Mouse (Mus musculus) CD4-positive naive resting alpha-beta T cell, adult 76 days (primary cell): ENCODE results near the gene Nek5. TPM values are rescaled to one million over a fixed set of nuclear protein-coding genes. Genes with fewer than 3 reads are reported as not detected.

ENCODE experiments used
- total RNA-seq: library from RNA; stranded (reverse); gene quantifications from one replicate; pipeline ENCODE4 v1.2.4, GENCODE M21; 2023

The Nek5 gene
- not detected for total RNA-seq

GRCm38 (mm10) chr8:22124220-22125152 is at the start of gene Nek5:
Nek5 (minus strand) TSS chr8:22125053.

GRCm38 (mm10) chr8:22166080-22166603 is 41.3 kb upstream of the Nek5 start, which contains the start of gene Nek3:
Nek3 (minus strand) TSS chr8:22166435.

GRCm38 (mm10) chr8:22060446-22060889 is 64.4 kb downstream of the Nek5 start, which contains the start of gene Alg11:
Alg11 (plus strand) TSS chr8:22060721.

GRCm38 (mm10) chr8:22059821-22060445 is 64.9 kb downstream of the Nek5 start, which contains the start of gene Atp7b:
Atp7b (minus strand) TSS chr8:22060305.

Other genes with a start within 250 kb of the Nek5 start
- not detected for gene Defb9, start 239.6 kb downstream of the Nek5 start, total RNA-seq
- gene Defb11, start 218.6 kb downstream of the Nek5 start, total RNA-seq = not detected
- not detected for gene Defb15, start 192.3 kb downstream of the Nek5 start, total RNA-seq
- gene Defb35, start 186.7 kb downstream of the Nek5 start, total RNA-seq = not detected
- gene Defb13, start 178.3 kb downstream of the Nek5 start, total RNA-seq = not detected
- not detected for gene Fam90a1a, start 166.3 kb downstream of the Nek5 start, total RNA-seq
- not detected for gene Ccdc70, start 155.3 kb downstream of the Nek5 start, total RNA-seq
- 0.23 TPM for gene Atp7b, start 64.7 kb downstream of the Nek5 start, total RNA-seq
- 21.7 TPM for gene Alg11, start 64.3 kb downstream of the Nek5 start, total RNA-seq
- gene Nek3, start 41.4 kb upstream of the Nek5 start, total RNA-seq = 4.0 TPM
- 3.2 TPM for gene Ckap2, start 60.8 kb upstream of the Nek5 start, total RNA-seq
- 23.8 TPM for gene Vps36, start 67.8 kb upstream of the Nek5 start, total RNA-seq
- gene Thsd1, start 102.3 kb upstream of the Nek5 start, total RNA-seq = 0.64 TPM
- not detected for gene Tpte, start 158.4 kb upstream of the Nek5 start, total RNA-seq